Mouse (Mus musculus) bone marrow macrophage, adult 2 months (primary cell): ENCODE measurements around the gene Ephb2.

Experiments
- CTCF ChIP-seq: IDR thresholded peaks from 2 replicates; pipeline ENCODE4 v1.5.1; 2012; ENCODE audit warnings: low read depth, mild to moderate bottlenecking, low read length, moderate library complexity
- POLR2A ChIP-seq: IDR thresholded peaks from 2 replicates; pipeline ENCODE4 v1.6.1; 2012; ENCODE audit warnings: mild to moderate bottlenecking, low read depth, low read length, borderline replicate concordance

DNA sequence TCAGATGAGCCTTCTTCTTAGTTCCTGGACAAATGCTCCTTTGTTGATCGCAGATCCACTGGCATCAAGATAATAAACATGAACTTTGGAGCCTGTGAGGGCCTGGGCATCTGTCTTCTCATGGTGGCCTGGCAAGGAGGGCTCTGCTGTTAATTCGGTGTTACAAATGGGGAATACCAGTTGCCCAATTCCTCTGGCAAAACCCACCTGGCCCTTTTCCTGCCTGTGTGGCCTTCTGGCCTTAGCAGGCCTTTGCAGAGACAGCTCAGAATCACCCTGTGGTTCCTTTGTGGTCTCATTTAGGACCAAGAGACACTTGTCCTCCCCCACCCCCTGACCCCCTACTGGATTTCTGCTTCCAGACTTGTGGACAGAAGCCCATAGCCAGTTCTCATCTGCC is 106.2 kb downstream of the Ephb2 start:
- no peak for TF ChIP-seq POLR2A
- no peak for TF ChIP-seq CTCF
